ENCODE assay signal across 8 mouse cellular contexts in genomic region chr8:91801241-91801811, GRCm38 (mm10). TPM values are rescaled to one million over a fixed set of nuclear protein-coding genes. Genes with fewer than 3 reads are reported as not detected.
DNase-seq lines count a peak whose midpoint lies in the region; ATAC-seq and TF ChIP-seq lines count a peak whose summit lies in the region.

No protein-coding gene starts in this region.

- H3K4me2 ChIP-seq in forebrain, embryonic 12.5 days: peak overlapping the region; percentile 80
- peak overlapping the region; percentile 83 for H3K4me2 ChIP-seq in limb, embryonic 13.5 days (replicated peaks)
- H3K4me2 ChIP-seq in midbrain, embryonic 13.5 days (replicated peaks): peak overlapping the region; percentile 77

- peaks cover 96% of the 10 kb centered on the region for H3K27me3 ChIP-seq in forebrain, embryonic 12.5 days
- H3K27me3 ChIP-seq in limb, embryonic 13.5 days: peaks cover 99% of the 10 kb centered on the region
- peaks cover 27% of the 10 kb centered on the region for H3K27me3 ChIP-seq in midbrain, embryonic 13.5 days

- H3K4me1 ChIP-seq in ES-E14 (ENCODE audit: control insufficient read depth in 2 of 2, insufficient read depth in 2 of 2, low read length in 2 of 2, poor library complexity in 1 of 2): peaks cover 0 to 7% of the 10 kb centered on the region in 2 experiments; a peak in 2 of 4 replicates
- peaks cover 76% of the 10 kb centered on the region for H3K4me1 ChIP-seq in forebrain, embryonic 12.5 days
- peaks cover 65% of the 10 kb centered on the region for H3K4me1 ChIP-seq in limb, embryonic 13.5 days
- H3K4me1 ChIP-seq in midbrain, embryonic 13.5 days (replicated peaks): peaks cover 85% of the 10 kb centered on the region

- no peaks in the 10 kb centered on the region for H3K9me3 ChIP-seq in ES-E14 (ENCODE audit: control insufficient read depth, insufficient read depth, low read depth, low read length)
- H3K9me3 ChIP-seq in forebrain, embryonic 12.5 days: no peaks in the 10 kb centered on the region
- no peaks in the 10 kb centered on the region for H3K9me3 ChIP-seq in limb, embryonic 13.5 days
- no peaks in the 10 kb centered on the region for H3K9me3 ChIP-seq in midbrain, embryonic 13.5 days

- in situ Hi-C loops in ES-E14 (cut with MboI; ENCODE audit: low sequenced_read_pairs in 2 of 2, unreplicated experiment in 2 of 2): loop anchor here (5.0 to 10.0 kb wide), 4 partner anchors 333 to 873 kb away; partner anchors contain the start of gene Irx6 (in 1 of the 2)

- H3K27ac ChIP-seq in ES-E14 (ENCODE audit: insufficient read depth, low read depth, low read length, poor library complexity, severe bottlenecking): no peak overlapping the region
- H3K27ac ChIP-seq in forebrain, embryonic 12.5 days: peak overlapping the region; percentile 84
- peak overlapping the region; percentile 75 for H3K27ac ChIP-seq in limb, embryonic 13.5 days
- peak overlapping the region; percentile 98 for H3K27ac ChIP-seq in midbrain, embryonic 13.5 days

- no peak for DNase-seq in ES-E14 (ENCODE audit: low read depth, low spot score)
- peak; percentile 84 for DNase-seq in brain, embryonic 14.5 days (ENCODE audit: low read depth)
- DNase-seq in heart, postnatal 4 days: peak; percentile 77
- DNase-seq in thymus, adult 18-20 months: no peak

- no peak for TF ChIP-seq CTCF in brain, embryonic 14.5 days (IDR thresholded peaks at IDR 0.05; ENCODE audit: borderline replicate concordance, extremely low read depth, insufficient read depth, insufficient read length)

- peak overlapping the region; percentile 70 to 83 for H3K4me3 ChIP-seq in ES-E14 (ENCODE audit: insufficient read depth in 1 of 2, low read depth in 1 of 2, low read length in 2 of 2, poor library complexity in 1 of 2, severe bottlenecking in 1 of 2)
- H3K4me3 ChIP-seq in forebrain, embryonic 12.5 days (replicated peaks): peak overlapping the region; percentile 53
- peak overlapping the region; percentile 59 for H3K4me3 ChIP-seq in limb, embryonic 13.5 days
- H3K4me3 ChIP-seq in midbrain, embryonic 13.5 days (replicated peaks): peak overlapping the region; percentile 85

- no peaks in the 10 kb centered on the region for H3K36me3 ChIP-seq in ES-E14 (ENCODE audit: control insufficient read depth, insufficient read depth, low read length, poor library complexity, severe bottlenecking)
- H3K36me3 ChIP-seq in forebrain, embryonic 12.5 days (replicated peaks): no peaks in the 10 kb centered on the region
- H3K36me3 ChIP-seq in limb, embryonic 13.5 days: no peaks in the 10 kb centered on the region
- H3K36me3 ChIP-seq in midbrain, embryonic 13.5 days: no peaks in the 10 kb centered on the region

- peak; percentile 73 for ATAC-seq in forebrain, embryonic 12.5 days (ENCODE audit: low FRiP score)
- ATAC-seq in limb, embryonic 13.5 days (ENCODE audit: low FRiP score, low read depth): peak; percentile 69; the same call in 1 of the 2 replicates
- peak; percentile 84 for ATAC-seq in midbrain, embryonic 13.5 days
- ATAC-seq in monocyte, adult 5-6 weeks (replicated peaks; ENCODE audit: insufficient number of reproducible peaks, low FRiP score, low TSS enrichment, poor library complexity, severe bottlenecking): no peak

- H3K9ac ChIP-seq in ES-E14 (ENCODE audit: insufficient read depth, low read depth, low read length, poor library complexity, severe bottlenecking): peak overlapping the region; percentile 54
- H3K9ac ChIP-seq in forebrain, embryonic 12.5 days: peak overlapping the region; percentile 58
- H3K9ac ChIP-seq in limb, embryonic 13.5 days: peak overlapping the region; percentile 74
- peak overlapping the region; percentile 98 for H3K9ac ChIP-seq in midbrain, embryonic 13.5 days (replicated peaks)

- TF ChIP-seq POLR2A in brain, embryonic 14.5 days (IDR thresholded peaks at IDR 0.05; ENCODE audit: borderline replicate concordance, extremely low read depth, insufficient read depth, insufficient read length, poor library complexity, severe bottlenecking): peak; percentile 33; the same call in 1 of the 2 replicates

- 1% methylated on average over 53 of the region's 57 CpGs for WGBS in forebrain, embryonic 12.5 days
- WGBS in limb, embryonic 13.5 days: under 1% methylated on average over 52 of the region's 57 CpGs
- WGBS in midbrain, embryonic 13.5 days: under 1% methylated on average over 56 of the region's 57 CpGs

TF ChIP-seq in ES-E14, 5 proteins besides CTCF, POLR2A, EP300 and RAD21:
- TF ChIP-seq MAFK (IDR thresholded peaks at IDR 0.05; ENCODE audit: insufficient read depth, low read depth, low read length) (no peak), HCFC1 (IDR thresholded peaks at IDR 0.05; ENCODE audit: borderline replicate concordance, insufficient read depth, low read length) (no peak), CHD2 (IDR thresholded peaks at IDR 0.05; ENCODE audit: low read depth, low read length) (no peak), ZC3H11A (IDR thresholded peaks at IDR 0.05; ENCODE audit: borderline replicate concordance, low read depth, low read length) (no peak), ZNF384 (IDR thresholded peaks at IDR 0.05; ENCODE audit: low read depth, low read length) (no peak)
TF ChIP-seq in ES-E14: peak in this region for 0.

RNA-seq across cellular contexts. Expression of gene Irx3, which starts 0.5 kb away (rescaled TPM):
- total RNA-seq in ES-E14 (2012; rRNA removed): 0.42 and 0.98 TPM in 2 replicates
- polyA plus RNA-seq in brain, embryonic 14.5 days (2012; rRNA removed): 17.4 and 33.7 TPM in 2 replicates
- polyA plus RNA-seq in forebrain, embryonic 12.5 days (2016; fragmentation: Nextera tagmentation; extraction: Ambion mirVana): 10.1 and 12.4 TPM in 2 replicates
- total RNA-seq in heart, postnatal 4 days (2021): 10 to 100 TPM; 24.0 to 29.3 TPM
- 12.1 and 13.3 TPM in 2 replicates for polyA plus RNA-seq in limb, embryonic 13.5 days (2015; fragmentation: Nextera tagmentation; extraction: Ambion mirVana)
- 27.5 and 37.4 TPM in 2 replicates for polyA plus RNA-seq in midbrain, embryonic 13.5 days (2015; fragmentation: Nextera tagmentation; extraction: Ambion mirVana)
- not detected in 3 replicates for total RNA-seq in monocyte, adult 5-6 weeks (2017)

Comparison
In these comparisons a context has a peak if more than half of its experiments do, and no peak if none do; other contexts are left out.
1. DNase-seq: peak in brain, embryonic 14.5 days (single experiment) and heart, postnatal 4 days (single experiment); none in ES-E14 (single experiment) and thymus, adult 18-20 months (0 of 2).
2. Peak in every context shown above with its lines, with median percentiles within 50 percentile points of each other: H3K4me3 ChIP-seq, H3K9ac ChIP-seq and H3K4me2 ChIP-seq.